Mouse (Mus musculus) testis, postnatal 10 days (tissue): ENCODE data around the gene 1700067P10Rik.

Experiments used
- DNase-seq: peaks from one replicate; pipeline ENCODE4 v3.0.0; 2021; ENCODE audit warnings: low spot score

The 1700067P10Rik gene

GRCm38 (mm10) chr17:48096321-48096720, 7.2 kb downstream of the 1700067P10Rik start:
- no peak for DNase-seq

- peak; percentile 64 for DNase-seq
Measured at GRCm38 (mm10) chr17:48097011-48097742, 8.1 kb downstream of the 1700067P10Rik start.

- no peak for DNase-seq
Measured at GRCm38 (mm10) chr17:48097743-48098527, 8.8 kb downstream of the 1700067P10Rik start.

GRCm38 (mm10) chr17:48098528-48098890, 9.4 kb downstream of the 1700067P10Rik start:
- no peak for DNase-seq

GRCm38 (mm10) chr17:48099312-48099711, 10.2 kb downstream of the 1700067P10Rik start:
- DNase-seq: no peak

- DNase-seq: peak; percentile 90
Measured at GRCm38 (mm10) chr17:48100441-48101417, 11.6 kb downstream of the 1700067P10Rik start.

GRCm38 (mm10) chr17:48107333-48107732, 18.2 kb downstream of the 1700067P10Rik start:
- DNase-seq: no peak

- no peak for DNase-seq
Measured at GRCm38 (mm10) chr17:48107862-48108261, 18.7 kb downstream of the 1700067P10Rik start.

- no peak for DNase-seq
Measured at GRCm38 (mm10) chr17:48108520-48108919, 19.4 kb downstream of the 1700067P10Rik start.

GRCm38 (mm10) chr17:48110547-48111287, 21.6 kb downstream of the 1700067P10Rik start:
- DNase-seq: peak; percentile 76

GRCm38 (mm10) chr17:48118570-48118969, 29.5 kb downstream of the 1700067P10Rik start:
- no peak for DNase-seq

- peak; percentile 93 for DNase-seq
Measured at GRCm38 (mm10) chr17:48119656-48120055, 30.5 kb downstream of the 1700067P10Rik start.

- no peak for DNase-seq
Measured at GRCm38 (mm10) chr17:48120456-48120855, 31.3 kb downstream of the 1700067P10Rik start.

- no peak for DNase-seq
Measured at GRCm38 (mm10) chr17:48132810-48133209, 43.7 kb downstream of the 1700067P10Rik start.
